In the genomic region with DNA sequence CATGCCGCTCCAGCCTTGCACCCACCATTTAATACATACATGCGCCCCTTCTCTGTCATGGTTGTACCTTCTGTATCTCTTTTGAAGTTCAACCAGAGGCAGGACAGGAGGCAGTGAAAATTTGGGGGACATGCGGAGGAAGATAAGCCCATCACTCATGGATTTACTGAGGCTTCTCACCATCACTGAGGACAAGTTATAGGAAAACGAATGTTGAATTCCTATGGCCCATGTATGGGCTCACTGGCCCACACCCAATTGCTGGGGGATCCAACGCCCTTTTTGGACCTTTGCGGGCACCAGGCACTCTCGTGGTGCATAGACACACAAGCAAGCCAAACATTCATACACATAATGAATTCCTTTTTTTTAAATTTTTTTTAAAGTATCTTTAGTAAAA, we compare ENCODE assay signal across 7 mouse cellular contexts. TPM values are rescaled to one million over a fixed set of nuclear protein-coding genes. Genes with fewer than 3 reads are reported as not detected.
A peak's percentile ranks its signal among the peaks of the same experiment; 100 is the strongest.
DNase-seq lines count a peak whose midpoint lies in the region; ATAC-seq lines count a peak whose summit lies in the region.

Gene Cyfip1 (plus strand): TSS at position 301 of the 400 bp plus-strand sequence.

- peak within 1 kb of the TSS; percentile 97 for H3K27ac ChIP-seq in embryonic facial prominence, embryonic 15.5 days (replicated peaks)
- peak within 1 kb of the TSS; percentile 97 for H3K27ac ChIP-seq in heart, embryonic 16.5 days (ENCODE audit: low read length)
- peak within 1 kb of the TSS; percentile 93 for H3K27ac ChIP-seq in neural tube, embryonic 13.5 days (replicated peaks)

- no peaks in the 10 kb centered on the region for H3K36me3 ChIP-seq in embryonic facial prominence, embryonic 15.5 days
- no peaks in the 10 kb centered on the region for H3K36me3 ChIP-seq in heart, embryonic 16.5 days (ENCODE audit: control insufficient read depth, insufficient read depth)
- no peaks in the 10 kb centered on the region for H3K36me3 ChIP-seq in neural tube, embryonic 13.5 days

- intact Hi-C loops in left cerebral cortex, postnatal 4 days (cut with DNase I), result no loop called here

- H3K9ac ChIP-seq in embryonic facial prominence, embryonic 15.5 days, result peak within 1 kb of the TSS; percentile 85
- H3K9ac ChIP-seq in heart, embryonic 16.5 days (ENCODE audit: low read length), result peak within 1 kb of the TSS; percentile 97
- H3K9ac ChIP-seq in neural tube, embryonic 13.5 days, result peak within 1 kb of the TSS; percentile 96

- H3K27me3 ChIP-seq in embryonic facial prominence, embryonic 15.5 days, result no peaks in the 10 kb centered on the region
- no peaks in the 10 kb centered on the region for H3K27me3 ChIP-seq in heart, embryonic 16.5 days (ENCODE audit: control insufficient read depth, insufficient read depth, low read length)
- no peaks in the 10 kb centered on the region for H3K27me3 ChIP-seq in neural tube, embryonic 13.5 days

- H3K9me3 ChIP-seq in embryonic facial prominence, embryonic 15.5 days (replicated peaks), result no peaks in the 10 kb centered on the region
- H3K9me3 ChIP-seq in heart, embryonic 16.5 days (replicated peaks; ENCODE audit: control insufficient read depth, low read length), result no peaks in the 10 kb centered on the region
- no peaks in the 10 kb centered on the region for H3K9me3 ChIP-seq in neural tube, embryonic 13.5 days

- 51% methylated on average over 7 of the region's 7 CpGs for WGBS in embryonic facial prominence, embryonic 15.5 days
- WGBS in heart, embryonic 16.5 days, result 48% methylated on average over 7 of the region's 7 CpGs
- 52% methylated on average over 7 of the region's 7 CpGs for WGBS in neural tube, embryonic 13.5 days

- H3K4me1 ChIP-seq in embryonic facial prominence, embryonic 15.5 days, result peaks cover 14% of the 10 kb centered on the region; the same call in 1 of the 2 replicates
- H3K4me1 ChIP-seq in heart, embryonic 16.5 days (ENCODE audit: control insufficient read depth, insufficient read depth, low read length), result peaks cover 10% of the 10 kb centered on the region
- H3K4me1 ChIP-seq in neural tube, embryonic 13.5 days (replicated peaks), result peaks cover 18% of the 10 kb centered on the region

- H3K4me3 ChIP-seq in embryonic facial prominence, embryonic 15.5 days (replicated peaks), result peak within 1 kb of the TSS; percentile 98
- peak within 1 kb of the TSS; percentile 96 for H3K4me3 ChIP-seq in heart, embryonic 16.5 days (ENCODE audit: low read length)
- H3K4me3 ChIP-seq in neural tube, embryonic 13.5 days, result peak within 1 kb of the TSS; percentile 92

- DNase-seq in thymus, postnatal 0 days (ENCODE audit: low spot score), result no peak
- no peak for DNase-seq in thymus, postnatal 14 days
- no peak for DNase-seq in left cerebral cortex, postnatal 4 days
- DNase-seq in urinary bladder, postnatal 25 days (ENCODE audit: low spot score), result no peak

- H3K4me2 ChIP-seq in embryonic facial prominence, embryonic 15.5 days (replicated peaks), result peak within 1 kb of the TSS; percentile 67
- peak within 1 kb of the TSS; percentile 90 for H3K4me2 ChIP-seq in heart, embryonic 16.5 days (ENCODE audit: low read depth, low read length)
- H3K4me2 ChIP-seq in neural tube, embryonic 13.5 days, result peak within 1 kb of the TSS; percentile 71

- ATAC-seq in embryonic facial prominence, embryonic 15.5 days (ENCODE audit: insufficient number of reproducible peaks, low FRiP score, low TSS enrichment, low read depth), result no peak
- no peak for ATAC-seq in heart, embryonic 16.5 days (replicated peaks; ENCODE audit: extremely low read depth, insufficient read depth, low FRiP score)
- peak; percentile 44 for ATAC-seq in neural tube, embryonic 13.5 days (ENCODE audit: low read depth)

RNA-seq across cellular contexts. Expression of gene Cyfip1, which starts in this region (rescaled TPM):
- polyA plus RNA-seq in thymus, postnatal 0 days (2015; fragmentation: Nextera tagmentation; extraction: Ambion mirVana), result 19.0 and 20.2 TPM in 2 replicates
- polyA plus RNA-seq in embryonic facial prominence, embryonic 15.5 days (2015; fragmentation: Nextera tagmentation; extraction: Ambion mirVana), result 106 and 110 TPM in 2 replicates
- 44.5 and 54.1 TPM in 2 replicates for polyA plus RNA-seq in heart, embryonic 16.5 days (2015; fragmentation: Nextera tagmentation; extraction: Ambion mirVana)
- total RNA-seq in left cerebral cortex, postnatal 4 days (2021), result 10 to 100 TPM; 63.4 to 69.0 TPM
- 47.6 and 49.4 TPM in 2 replicates for polyA plus RNA-seq in neural tube, embryonic 13.5 days (2015; fragmentation: Nextera tagmentation; extraction: Ambion mirVana)
